Mouse (Mus musculus): Measurements from ENCODE around the gene Arhgef39.

DNA sequence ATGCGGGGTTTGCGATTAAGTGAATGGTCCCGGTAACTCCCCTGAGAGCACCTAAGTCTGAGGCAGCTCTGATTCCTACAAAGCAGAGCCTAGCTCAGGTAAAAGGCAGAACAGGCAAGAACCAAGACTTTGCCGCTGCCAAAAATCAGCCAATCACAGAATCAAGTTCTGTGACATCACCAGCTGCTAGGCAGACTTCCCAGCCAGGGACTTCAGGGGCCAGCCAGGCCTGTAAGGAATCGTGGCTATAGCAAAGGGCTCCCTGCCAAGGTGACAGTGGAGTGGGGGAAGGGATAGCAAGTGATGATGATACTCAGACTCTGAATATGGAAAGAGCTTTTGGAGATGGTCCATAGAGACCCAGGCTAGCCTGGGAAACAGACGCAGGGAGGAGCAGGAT lies 20.5 kb upstream of the Arhgef39 start:
- no peak for TF ChIP-seq POLR2A (IDR thresholded peaks at IDR 0.05; ENCODE audit: low read depth, low read length)
- TF ChIP-seq CTCF (conservative IDR thresholded peaks at IDR 0.05; ENCODE audit: insufficient read depth, insufficient read length, low read depth, low read length): no peak

All from kidney, adult 2 months (tissue).